Mouse (Mus musculus) embryo, embryonic 9.5 days (tissue): ENCODE measurements around the gene Bricd5.
"Not testable (repeated sequence)": the region's sequence is repeated elsewhere in the genome, so short reads cannot be mapped to it uniquely, and the experiment has no call there.

Experiments used
- DNase-seq: peaks from one replicate; pipeline ENCODE4 v3.0.0-alpha.2; 2017; ENCODE audit errors: extremely low spot score

Gene Bricd5

DNA sequence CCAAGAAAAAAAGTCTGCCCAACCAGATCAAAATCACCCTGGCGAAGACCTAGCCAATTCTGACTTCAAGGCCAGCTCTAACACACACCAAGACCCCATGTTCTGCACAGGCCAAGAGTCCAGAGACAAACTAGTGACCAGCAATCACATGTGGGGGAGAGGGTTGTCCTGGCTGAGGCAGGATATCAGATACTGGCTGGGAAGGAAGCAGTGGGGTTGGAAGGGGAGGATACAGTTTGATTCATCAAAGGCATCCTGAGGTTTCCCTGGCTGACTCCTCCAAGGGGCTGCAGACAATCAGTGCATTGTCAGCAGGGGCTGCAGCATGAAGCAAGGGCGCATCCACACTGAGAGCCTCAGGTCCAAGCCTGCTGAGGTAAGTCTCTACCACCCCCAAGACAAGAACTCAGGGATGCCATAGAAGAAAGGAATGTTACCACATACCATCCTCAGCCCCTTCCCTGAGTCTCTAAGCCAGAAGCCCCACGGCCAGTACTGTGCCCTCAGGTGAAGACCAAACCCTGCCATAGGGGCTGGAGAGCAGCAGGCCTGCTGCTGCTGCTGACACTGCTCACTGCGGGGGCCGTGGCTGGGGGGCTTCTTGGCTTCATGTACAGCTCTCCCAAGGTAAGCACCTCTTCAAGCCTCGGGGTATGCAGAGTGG is at the start of gene Bricd5:
Gene Bricd5, plus strand, starts transcription at position 273 of the 664 bp plus-strand sequence.
- DNase-seq = no peak

GRCm38 (mm10) chr17:24424489-24424888 is 49.2 kb upstream of the Bricd5 start:
- DNase-seq = no peak

DNA sequence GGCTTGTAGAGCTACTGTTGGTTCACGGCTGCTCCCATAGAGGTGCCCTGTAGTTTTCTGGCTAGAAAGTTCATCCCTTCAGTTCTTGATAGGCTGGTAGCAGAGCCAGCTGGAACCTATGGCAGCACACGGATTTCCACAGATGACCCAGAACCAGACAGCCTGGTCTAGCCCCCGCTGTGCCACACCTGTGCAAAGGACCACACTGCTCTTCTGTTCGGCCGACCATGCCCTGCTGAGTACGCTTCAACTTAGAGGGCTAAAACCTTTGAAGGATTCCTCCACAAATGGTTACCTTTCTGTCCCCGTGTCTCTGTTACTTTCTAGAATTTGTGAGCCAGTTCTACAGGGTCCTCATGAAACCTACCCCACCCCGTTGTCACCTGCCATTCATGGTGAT is 48.4 kb upstream of the Bricd5 start:
- DNase-seq = not testable (repeated sequence)

DNA sequence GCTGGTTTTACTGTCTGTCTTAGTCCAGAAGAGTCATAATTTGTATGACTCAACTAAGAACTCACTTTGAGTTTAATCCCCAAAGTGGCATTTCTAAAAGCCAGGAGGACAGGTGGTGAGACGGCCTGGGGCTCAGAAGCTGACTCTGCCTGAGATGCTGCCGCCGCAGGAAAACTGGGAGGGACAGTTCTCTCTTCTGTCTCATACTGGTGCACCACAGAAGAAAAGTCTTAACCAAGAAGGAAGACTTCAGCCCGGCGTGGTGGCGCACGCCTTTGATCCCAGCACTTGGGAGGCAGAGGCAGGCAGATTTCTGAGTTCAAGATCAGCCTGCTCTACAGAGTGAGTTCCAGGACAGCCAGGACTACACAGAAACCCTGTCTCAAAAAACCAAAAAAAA is 47.8 kb upstream of the Bricd5 start:
- DNase-seq = no peak

DNA sequence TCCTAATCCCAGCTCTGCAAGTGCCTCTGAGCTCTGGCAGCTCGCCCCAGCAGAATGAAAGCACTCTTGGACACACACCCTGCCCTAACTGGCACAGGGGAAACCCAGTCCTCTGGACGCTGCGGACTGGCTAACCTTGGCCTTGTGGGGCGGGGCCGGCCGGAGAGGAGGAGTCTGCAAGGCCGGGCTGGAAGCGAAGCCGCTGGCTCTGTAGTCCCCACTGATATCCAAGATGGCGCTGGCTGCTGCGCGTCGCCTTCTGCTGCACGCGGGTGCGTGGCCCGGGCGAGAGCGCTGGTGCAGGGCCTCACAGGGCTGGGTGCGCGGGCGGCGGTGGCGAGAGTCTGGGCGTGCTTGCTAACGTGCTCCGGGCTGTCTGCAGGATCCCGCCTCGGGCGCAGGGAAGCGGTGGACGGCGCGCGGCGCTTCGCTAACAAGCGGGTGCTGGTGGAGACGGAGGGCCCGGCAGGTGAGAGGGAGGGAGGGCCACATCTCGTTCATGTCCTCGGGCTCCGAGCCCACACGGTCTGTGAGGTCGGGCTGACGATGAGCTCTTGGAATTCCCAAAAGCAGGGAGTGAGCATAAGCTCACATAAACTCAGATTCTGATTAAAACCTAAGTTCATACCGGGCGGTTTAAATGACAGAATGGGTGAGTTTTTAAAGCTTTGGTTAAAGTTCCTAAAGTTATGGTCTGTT is 47.1 kb upstream of the Bricd5 start, which contains the start of gene Eci1:
Gene Eci1, plus strand, starts transcription at position 171 of the 699 bp plus-strand sequence.
- DNase-seq = peak; percentile 96

GRCm38 (mm10) chr17:24427170-24427557 is 46.5 kb upstream of the Bricd5 start:
- no peak for DNase-seq

DNA sequence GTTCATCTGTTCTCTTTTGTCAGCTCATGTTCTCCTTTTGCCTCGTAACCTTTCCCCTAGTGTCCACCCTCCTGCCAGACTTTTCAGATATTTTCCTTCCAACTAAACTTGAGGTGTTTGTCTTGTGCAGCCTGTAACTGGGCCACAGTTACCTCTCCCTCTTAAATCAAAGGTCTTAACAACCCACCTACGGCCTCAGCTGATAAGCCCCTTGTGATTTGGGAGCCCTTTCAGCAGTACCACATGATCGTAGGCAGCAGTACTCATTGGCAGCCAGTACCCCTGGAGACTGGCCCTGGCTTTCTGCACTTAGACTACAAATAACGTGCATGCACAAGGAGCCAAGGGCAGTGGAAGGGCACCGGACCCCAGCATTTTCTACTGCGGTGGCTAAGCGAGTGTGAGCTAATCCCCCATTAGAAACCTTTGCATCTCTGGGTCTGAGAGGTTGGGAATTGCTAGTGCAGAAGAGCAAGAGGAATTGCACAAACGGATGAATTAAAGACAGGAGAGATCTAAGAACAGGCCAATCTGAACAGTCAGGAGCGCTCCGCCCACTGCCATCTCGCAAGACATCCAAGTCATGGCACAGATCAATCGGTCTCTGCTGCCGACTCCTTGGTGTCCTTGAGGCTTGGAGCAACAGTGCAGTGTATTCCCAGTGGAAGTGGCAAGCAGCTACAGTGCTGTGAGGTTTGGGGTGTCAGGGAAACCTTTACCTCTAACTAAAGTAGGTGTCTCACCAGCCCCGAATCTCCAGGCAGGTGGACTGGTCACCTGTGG is 44.3 kb upstream of the Bricd5 start:
- DNase-seq = no peak

GRCm38 (mm10) chr17:24437016-24437415 is 36.7 kb upstream of the Bricd5 start:
- DNase-seq = peak; percentile 49

DNA sequence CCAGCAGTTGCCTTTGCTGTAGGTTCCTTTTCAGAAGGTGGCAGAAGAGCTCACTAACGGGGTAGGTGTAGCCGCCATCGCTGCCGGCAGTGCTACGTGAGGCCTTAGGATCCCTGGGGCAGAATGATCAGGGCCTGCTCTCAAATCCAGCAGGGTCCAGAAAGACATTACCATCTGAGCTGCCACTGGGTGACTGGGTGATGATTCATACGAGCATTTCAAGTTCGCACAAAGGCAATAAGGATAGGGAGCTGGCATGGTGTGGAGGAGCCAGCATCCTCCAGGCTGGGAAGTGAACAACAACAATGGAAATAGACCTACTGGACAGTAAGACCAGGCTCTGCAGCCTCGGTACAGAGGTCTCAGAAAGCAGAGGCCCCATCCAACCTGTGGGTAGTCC is 33.3 kb upstream of the Bricd5 start:
- DNase-seq = no peak

DNA sequence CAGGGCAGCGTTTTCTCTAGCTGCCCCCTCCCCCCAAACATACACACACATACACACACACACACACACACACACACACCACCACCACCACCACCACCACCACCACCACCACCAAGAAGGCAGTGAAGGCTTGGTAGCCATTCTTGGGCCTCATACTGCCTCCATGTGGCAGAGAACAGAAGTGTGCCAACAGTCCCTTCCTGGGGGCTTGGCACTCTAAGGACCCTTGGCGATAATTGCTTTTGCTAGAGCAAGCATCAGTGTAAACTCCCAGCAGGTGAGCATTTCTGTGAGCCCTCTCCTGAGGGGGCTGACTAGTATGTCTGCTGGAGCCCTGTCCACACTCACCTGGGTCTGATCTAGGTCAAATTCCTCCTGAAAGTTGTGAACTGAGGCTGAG is 32.5 kb upstream of the Bricd5 start:
- no peak for DNase-seq

GRCm38 (mm10) chr17:24442107-24442506 is 31.6 kb upstream of the Bricd5 start:
- no peak for DNase-seq

- no peak for DNase-seq
These were observed 31.0 kb upstream of the Bricd5 start, which contains the start of gene Dnase1l2 for GRCm38 (mm10) chr17:24442632-24443155. Gene Dnase1l2, minus strand, starts transcription at chr17:24443105.

DNA sequence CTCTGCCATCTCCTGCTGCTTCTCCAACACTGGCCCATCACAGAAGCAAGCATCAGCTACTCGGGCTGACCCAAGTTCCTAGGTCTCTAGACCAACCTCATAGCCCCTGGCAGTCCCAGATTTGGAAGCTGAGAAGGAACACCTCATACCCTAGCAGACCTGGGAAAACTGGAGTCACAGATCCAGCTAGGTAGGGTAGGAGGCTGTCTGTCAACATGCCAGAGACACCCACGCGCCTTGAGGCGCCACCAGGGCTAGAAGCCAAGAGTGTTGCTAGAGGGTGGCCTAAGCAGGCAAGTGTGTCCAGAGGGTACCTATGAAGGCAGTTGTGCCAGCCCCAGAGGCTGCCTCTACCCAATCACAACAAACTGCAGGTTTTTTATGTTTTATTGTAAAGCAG is 30.3 kb upstream of the Bricd5 start:
- no peak for DNase-seq

- no peak for DNase-seq
These were observed 27.1 kb upstream of the Bricd5 start for GRCm38 (mm10) chr17:24446590-24446989.

DNA sequence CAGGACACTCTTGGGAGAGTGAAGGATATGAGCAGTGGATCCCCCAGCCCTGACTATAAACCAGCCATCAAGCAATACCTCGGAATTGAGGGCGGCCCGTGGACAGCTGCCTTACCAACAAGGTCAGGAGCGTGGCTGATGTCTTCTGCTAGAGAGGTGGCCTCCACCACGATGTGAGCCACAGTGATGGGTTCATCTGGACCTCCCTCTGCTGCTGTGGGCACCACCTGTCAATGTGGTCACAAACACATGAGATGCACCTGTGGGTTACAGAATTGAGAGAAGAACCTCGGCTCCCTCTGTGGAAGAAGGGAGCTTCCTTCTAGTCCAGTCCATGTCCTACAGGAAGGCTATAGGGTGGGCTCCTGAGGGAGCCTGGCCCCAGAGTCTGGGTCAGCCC is 24.2 kb upstream of the Bricd5 start:
- DNase-seq = no peak

DNA sequence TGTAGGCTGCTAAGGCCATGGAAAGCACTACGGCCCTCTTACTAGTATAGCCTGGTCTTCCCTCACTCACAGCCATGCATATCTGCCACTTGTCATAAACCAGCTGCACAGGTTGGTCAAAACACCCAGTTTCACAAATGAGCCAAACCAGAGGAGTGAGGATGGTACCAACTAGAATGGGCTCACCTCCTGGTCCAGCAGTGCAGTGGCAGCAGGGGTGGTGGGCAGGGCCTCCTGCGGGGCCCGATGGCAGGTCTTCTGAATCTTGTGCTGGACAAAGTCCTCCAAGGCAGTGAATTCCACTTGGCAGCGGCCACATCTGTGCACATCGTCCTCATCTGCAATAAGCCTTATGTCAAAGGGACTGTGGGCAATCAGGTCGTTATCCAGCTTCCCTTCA is 22.5 kb upstream of the Bricd5 start:
- no peak for DNase-seq

GRCm38 (mm10) chr17:24453372-24453771 is 20.3 kb upstream of the Bricd5 start:
- DNase-seq = no peak

- DNase-seq = no peak
These were observed 19.4 kb upstream of the Bricd5 start for GRCm38 (mm10) chr17:24454218-24454755.

GRCm38 (mm10) chr17:24454756-24455522 is 18.7 kb upstream of the Bricd5 start:
- DNase-seq = peak; percentile 100

DNA sequence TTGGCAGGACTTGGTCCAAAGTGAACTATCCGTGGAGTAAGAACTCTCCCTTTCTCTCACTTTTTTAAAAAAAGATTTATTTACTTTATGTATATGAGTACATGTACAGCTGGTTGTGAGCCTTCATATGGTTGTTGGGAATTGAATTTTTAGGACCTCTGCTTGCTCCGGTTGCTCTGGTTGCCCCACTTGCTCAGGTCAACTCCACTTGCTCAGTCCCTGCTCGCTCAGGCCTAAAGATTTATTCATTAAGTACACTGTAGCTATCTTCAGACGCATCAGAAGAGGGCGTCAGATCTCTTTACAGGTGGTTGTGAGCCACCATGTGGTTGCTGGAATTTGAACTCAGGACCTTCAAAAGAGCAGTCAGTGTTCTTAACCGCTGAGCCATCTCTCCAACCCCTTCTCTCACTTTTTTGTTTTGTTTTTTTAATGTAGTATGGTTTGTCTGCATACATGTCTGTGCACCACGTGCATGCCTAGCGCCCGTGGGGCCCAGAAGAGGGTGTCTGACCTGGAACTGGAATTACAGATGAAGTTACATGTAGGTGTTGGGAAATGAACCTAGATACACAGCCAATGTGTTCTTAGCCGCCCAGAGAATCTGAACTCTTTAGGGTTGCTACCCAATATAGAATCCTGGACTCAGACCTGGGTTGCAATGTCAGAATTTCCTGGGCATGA is 18.0 kb upstream of the Bricd5 start:
- DNase-seq = not testable (repeated sequence)

DNA sequence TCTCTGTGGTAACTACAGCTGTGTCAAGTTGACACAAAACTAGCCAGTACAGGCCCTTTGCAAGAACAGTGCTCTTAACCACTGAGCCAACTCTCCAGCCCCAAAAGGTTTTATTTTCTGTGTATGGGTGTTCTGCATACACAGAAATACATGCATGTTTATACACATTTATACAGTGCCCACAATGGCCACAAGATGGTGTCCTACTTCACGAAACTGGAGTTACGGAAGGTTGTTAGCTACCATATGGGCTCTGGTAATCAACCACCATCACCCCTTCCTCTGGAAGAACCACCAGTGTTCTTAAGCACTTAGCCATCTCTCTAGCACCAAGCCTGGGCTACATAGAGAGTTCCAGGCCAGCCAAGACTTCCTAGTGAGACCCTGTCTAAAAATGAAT is 12.1 kb upstream of the Bricd5 start:
- no peak for DNase-seq
